Mouse (Mus musculus) liver, embryonic 14.5 days (tissue): ENCODE measurements around the gene Triml2. TPM values are rescaled to one million over a fixed set of nuclear protein-coding genes. Genes with fewer than 3 reads are reported as not detected.
A peak's percentile ranks its signal among the peaks of the same experiment; 100 is the strongest.

Experiments used
- ATAC-seq: fragments of 200-750 bp; cut with Nextera tagmentation; 2 replicates; pipeline ENCODE4 v1.8.0; 2017; ENCODE audit warnings: moderate number of reproducible peaks, mild to moderate bottlenecking, moderate library complexity; ENCODE audit not compliant: insufficient read depth
- DNase-seq, 3 experiments: peaks; one replicate each; pipeline ENCODE4 v3.0.0-alpha.2; 2012 to 2013; ENCODE audit warnings: low read depth in 3 of 3, low spot score in 3 of 3
- H3K27ac ChIP-seq: fragments of 300-500 bp; sonication (generic); 2 replicates; pipeline ENCODE4 v1.5.1; 2014; ENCODE audit warnings: moderate library complexity, mild to moderate bottlenecking, control low read depth, inconsistent platforms
- H3K27me3 ChIP-seq: fragments of 300-500 bp; sonication (generic); 2 replicates; pipeline ENCODE4 v1.6.1; 2014; ENCODE audit warnings: mild to moderate bottlenecking, low read length, moderate library complexity; ENCODE audit not compliant: control insufficient read depth, insufficient read depth
- H3K36me3 ChIP-seq: fragments of 300-500 bp; sonication (generic); replicated peaks from 2 replicates; pipeline ENCODE4 v1.6.1; 2014; ENCODE audit warnings: low read depth; ENCODE audit not compliant: control insufficient read depth, insufficient read depth
- H3K4me1 ChIP-seq, 2 experiments: fragments of 200-500 bp in 1 of 2; fragments of 300-500 bp in 1 of 2; sonication (generic) in 1 of 2; replicated peaks; 2 replicates each; pipeline ENCODE4 v1.6.1; 2012 to 2014; ENCODE audit warnings: antibody characterized with exemption in 1 of 2, inconsistent platforms in 1 of 2, low read length in 1 of 2; ENCODE audit not compliant: control insufficient read depth in 2 of 2, insufficient read depth in 2 of 2
- H3K4me2 ChIP-seq: fragments of 300-500 bp; sonication (generic); 2 replicates; pipeline ENCODE4 v1.6.1; 2014; ENCODE audit warnings: low read depth, mild to moderate bottlenecking, control low read depth, moderate library complexity
- H3K4me3 ChIP-seq, 2 experiments: fragments of 200-500 bp in 1 of 2; fragments of 300-500 bp in 1 of 2; sonication (generic) in 1 of 2; 2 replicates each; pipeline ENCODE4 v1.5.1; 2012 to 2014; ENCODE audit warnings: low read depth in 2 of 2, low read length in 2 of 2, mild to moderate bottlenecking in 2 of 2, control low read depth in 1 of 2, inconsistent platforms in 1 of 2, moderate library complexity in 1 of 2; ENCODE audit not compliant: insufficient read depth in 1 of 2
- H3K9ac ChIP-seq: fragments of 300-500 bp; sonication (generic); replicated peaks from 2 replicates; pipeline ENCODE4 v1.6.1; 2014; ENCODE audit warnings: mild to moderate bottlenecking, control low read depth, moderate library complexity
- H3K9me3 ChIP-seq: fragments of 300-500 bp; sonication (generic); 2 replicates; pipeline ENCODE4 v1.6.1; 2016; ENCODE audit warnings: low read length, mixed read lengths; ENCODE audit not compliant: control insufficient read depth
- CTCF ChIP-seq: IDR thresholded peaks from 2 replicates; pipeline ENCODE4 v1.5.1; 2016; ENCODE audit warnings: antibody characterized with exemption, low read depth, control low read depth
- EP300 ChIP-seq: IDR thresholded peaks from 2 replicates; pipeline ENCODE4 v1.6.1; 2016; ENCODE audit warnings: antibody characterized with exemption, low read depth
- WGBS: fragments of 180-500 bp; shearing (Covaris S2); extraction: QIAGEN DNeasy Blood & Tissue Kit; methylation state at CpG from one replicate; pipeline ENCODE4 v1.1.7; 2014; ENCODE audit not compliant: insufficient replicate concordance; 5-methylcytosine and 5-hydroxymethylcytosine counted together
- polyA plus RNA-seq, 2 experiments: library from polyadenylated mRNA; depleted of rRNA in 1 of 2; stranded (reverse) in 1 of 2; unstranded in 1 of 2; fragments of >200 nt; fragmentation: Nextera tagmentation in 1 of 2; extraction: Ambion mirVana in 1 of 2; gene quantifications; 2 replicates each; pipeline versions ENCODE4 v1.2.1 to v1.2.3; 2012 to 2014

The Triml2 gene
- polyA plus RNA-seq, 2 experiments = not detected

DNA sequence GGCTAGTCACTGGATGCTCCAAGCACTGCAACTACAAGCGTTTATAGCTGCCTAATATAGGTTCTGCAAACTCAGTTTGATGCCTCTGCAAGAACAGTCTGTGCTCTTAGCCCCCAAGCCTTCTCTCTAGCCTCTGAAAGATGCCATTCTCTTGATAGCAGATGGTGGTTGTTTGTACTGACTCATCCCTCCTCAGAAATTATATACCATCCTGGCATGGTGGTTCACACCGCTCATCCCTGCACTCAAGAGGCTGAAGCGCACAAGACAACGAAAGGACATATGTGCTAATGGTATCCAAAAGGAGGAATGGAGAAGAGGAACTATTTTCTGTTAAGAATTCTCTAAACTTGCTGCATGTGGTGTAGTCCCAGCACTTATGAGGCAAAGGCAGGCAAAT lies 12.3 kb upstream of the Triml2 start:
- Histone ChIP-seq H3K27me3 (no peaks in the 10 kb centered on the region), H3K36me3 (no peaks in the 10 kb centered on the region), H3K9ac (no peak overlapping the region), H3K27ac (no peak overlapping the region), H3K4me1 (no peaks in the 10 kb centered on the region), H3K9me3 (no peaks in the 10 kb centered on the region), H3K4me3 (no peak overlapping the region), H3K4me2 (no peak overlapping the region)
- no peak for TF ChIP-seq CTCF
- 67% methylated on average over 4 of the region's 4 CpGs for WGBS
- DNase-seq (no peak), ATAC-seq (no peak)

- Histone ChIP-seq H3K4me1 (no peaks in the 10 kb centered on the region), H3K9ac (no peak overlapping the region), H3K9me3 (no peaks in the 10 kb centered on the region), H3K4me3 (no peak overlapping the region), H3K4me2 (no peak overlapping the region), H3K36me3 (no peaks in the 10 kb centered on the region), H3K27ac (no peak overlapping the region), H3K27me3 (no peaks in the 10 kb centered on the region)
- no peak for ATAC-seq
- no peak for TF ChIP-seq EP300
- no peak for TF ChIP-seq CTCF
- 73% methylated on average over 6 of the region's 6 CpGs for WGBS
- DNase-seq = no peak
Observed at GRCm38 (mm10) chr8:43169249-43169755, 11.0 kb upstream of the Triml2 start.

- no peaks in the 10 kb centered on the region for H3K27me3 ChIP-seq
- no peak overlapping the region for H3K4me3 ChIP-seq
- ATAC-seq (no peak), DNase-seq (no peak)
- H3K27ac ChIP-seq = no peak overlapping the region
- TF ChIP-seq EP300 (no peak), CTCF (no peak)
- H3K4me1 ChIP-seq = no peaks in the 10 kb centered on the region
- H3K9me3 ChIP-seq = no peaks in the 10 kb centered on the region
- no peaks in the 10 kb centered on the region for H3K36me3 ChIP-seq
- 66% methylated on average over 6 of the region's 6 CpGs for WGBS
- H3K9ac ChIP-seq = no peak overlapping the region
- no peak overlapping the region for H3K4me2 ChIP-seq
Observed at GRCm38 (mm10) chr8:43176766-43177486, 3.4 kb upstream of the Triml2 start.

DNA sequence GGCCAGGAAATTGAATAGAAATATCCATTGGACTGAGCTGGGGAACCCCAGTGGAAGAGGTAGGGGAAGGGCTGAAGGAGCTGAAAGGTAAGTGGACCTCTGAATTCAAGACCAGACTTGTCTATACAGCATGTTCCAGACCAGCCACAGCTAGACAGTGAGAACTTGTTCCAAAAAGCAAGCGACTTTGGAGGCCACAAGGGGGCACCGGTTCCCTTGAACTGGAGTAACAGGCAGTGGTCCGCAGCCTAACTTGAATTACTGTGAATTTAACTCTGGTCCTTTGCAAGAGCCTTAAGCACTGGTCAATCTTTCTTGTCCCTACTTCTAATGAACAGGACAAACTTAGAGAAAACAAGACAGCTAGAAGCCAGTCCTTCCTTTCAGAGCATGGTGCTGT lies 2.1 kb upstream of the Triml2 start:
- 42% methylated on average over 3 of the region's 3 CpGs for WGBS

GRCm38 (mm10) chr8:43179189-43179588 lies 1.2 kb upstream of the Triml2 start:
- Histone ChIP-seq H3K9me3 (no peaks in the 10 kb centered on the region), H3K4me3 (no peak overlapping the region), H3K4me2 (no peak overlapping the region), H3K36me3 (no peaks in the 10 kb centered on the region), H3K27ac (no peak overlapping the region), H3K4me1 (no peaks in the 10 kb centered on the region), H3K9ac (no peak overlapping the region), H3K27me3 (no peaks in the 10 kb centered on the region)
- no peak for ATAC-seq
- 19% methylated on average over 4 of the region's 4 CpGs for WGBS
- TF ChIP-seq CTCF (no peak), EP300 (no peak)
- DNase-seq = no peak

More for the DNA sequence above, 2.1 kb upstream of the Triml2 start:
- Histone ChIP-seq H3K27me3 (no peaks in the 10 kb centered on the region), H3K4me1 (no peaks in the 10 kb centered on the region), H3K9me3 (no peaks in the 10 kb centered on the region), H3K4me2 (no peak overlapping the region), H3K36me3 (no peaks in the 10 kb centered on the region), H3K9ac (no peak overlapping the region), H3K4me3 (no peak overlapping the region), H3K27ac (no peak overlapping the region)
- TF ChIP-seq CTCF (peak; percentile 20; the same call in 1 of the 2 replicates), EP300 (no peak)
- no peak for ATAC-seq
- no peak for DNase-seq
